Mouse (Mus musculus) thymus, adult 2 months (tissue): ENCODE measurements around the gene Serinc5.

Source experiments
- CTCF ChIP-seq: fragments of 200-500 bp; IDR thresholded peaks from 2 replicates; pipeline ENCODE4 v1.5.1; 2012; ENCODE audit warnings: mild to moderate bottlenecking, control low read depth, low read length, moderate library complexity, borderline replicate concordance; ENCODE audit not compliant: control insufficient read depth, poor library complexity, insufficient read depth; ENCODE audit errors: extremely low read depth
- POLR2A ChIP-seq: fragments of 200-500 bp; IDR thresholded peaks from 2 replicates; pipeline ENCODE4 v1.6.1; 2012; ENCODE audit warnings: mild to moderate bottlenecking, low read length, control low read depth, moderate library complexity; ENCODE audit not compliant: control insufficient read depth, poor library complexity, insufficient read depth; ENCODE audit errors: extremely low read depth

- no peak for TF ChIP-seq CTCF
- TF ChIP-seq POLR2A: no peak
Measured at GRCm38 (mm10) chr13:92626196-92626595, 15.3 kb downstream of the Serinc5 start.
